Mouse (Mus musculus) kidney, adult 2 months (tissue): Measurements from ENCODE around the gene Pgf.

ENCODE experiments used
- CTCF ChIP-seq: fragments of 200-500 bp; conservative IDR thresholded peaks from 2 replicates; pipeline ENCODE4 v1.5.1; 2011; ENCODE audit warnings: low read depth, mild to moderate bottlenecking, control low read depth, low read length, moderate library complexity, mixed read lengths; ENCODE audit not compliant: insufficient read depth, insufficient read length
- POLR2A ChIP-seq: fragments of 200-500 bp; IDR thresholded peaks from one replicate; pipeline ENCODE4 v1.6.1; 2011; ENCODE audit warnings: low read depth, low read length, control low read depth

DNA sequence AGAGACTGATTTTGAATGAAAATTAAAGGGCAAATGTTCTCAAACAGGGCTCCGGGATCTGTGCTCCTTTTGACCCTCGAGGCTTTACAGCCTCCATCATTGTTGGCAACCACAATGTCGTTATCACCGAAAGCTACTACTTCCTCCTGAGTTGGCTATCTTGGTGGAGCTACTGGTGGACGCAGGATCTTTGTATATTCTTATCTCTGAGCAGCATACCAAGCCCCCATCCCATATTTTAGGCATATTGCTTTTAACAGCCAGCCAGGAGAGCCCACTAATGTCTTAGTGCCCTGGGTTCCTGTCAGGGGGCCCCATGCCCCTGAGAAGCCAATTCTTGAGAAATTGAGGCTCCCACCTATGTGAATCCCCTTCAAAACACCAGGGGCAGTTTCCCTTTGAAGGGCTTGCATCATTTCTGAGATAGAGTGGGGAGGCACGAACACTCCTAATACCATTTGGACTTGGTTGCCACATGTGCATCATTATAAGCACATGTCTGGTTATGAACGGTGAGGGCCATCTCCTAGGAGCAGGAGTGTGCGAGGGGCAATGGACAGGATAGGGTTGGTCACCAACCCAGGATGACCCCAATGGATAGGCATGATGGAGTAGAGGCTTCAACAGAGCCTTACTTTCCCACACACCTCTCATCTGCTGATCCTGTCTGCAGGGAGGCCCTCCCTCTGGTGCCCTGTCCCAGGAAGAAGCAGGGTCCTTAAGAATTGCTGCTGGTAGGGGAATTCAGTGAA lies 43.4 kb downstream of the Pgf start:
- TF ChIP-seq POLR2A (no peak), CTCF (no peak)
